Mouse (Mus musculus) neural tube, embryonic 15.5 days (tissue): ENCODE measurements around the gene Drc7. TPM values are rescaled to one million over a fixed set of nuclear protein-coding genes. Genes with fewer than 3 reads are reported as not detected.
"Not testable (repeated sequence)": the region's sequence is repeated elsewhere in the genome, so short reads cannot be mapped to it uniquely, and the experiment has no call there.

Experiments
- ATAC-seq: fragments of 200-750 bp; cut with Nextera tagmentation; 2 replicates; pipeline ENCODE4 v1.8.0; 2017; ENCODE audit warnings: mild to moderate bottlenecking, moderate TSS enrichment, moderate library complexity; ENCODE audit not compliant: low FRiP score
- H3K27ac ChIP-seq: fragments of 300-500 bp; sonication (generic); replicated peaks from 2 replicates; pipeline ENCODE4 v1.5.1; 2015; ENCODE audit warnings: mild to moderate bottlenecking, inconsistent platforms
- H3K27me3 ChIP-seq: fragments of 300-500 bp; sonication (generic); replicated peaks from 2 replicates; pipeline ENCODE4 v1.6.1; 2015; ENCODE audit warnings: inconsistent platforms
- H3K36me3 ChIP-seq: fragments of 300-500 bp; sonication (generic); 2 replicates; pipeline ENCODE4 v1.6.1; 2015; ENCODE audit warnings: inconsistent platforms
- H3K4me1 ChIP-seq: fragments of 300-500 bp; sonication (generic); 2 replicates; pipeline ENCODE4 v1.6.1; 2015; ENCODE audit warnings: inconsistent platforms
- H3K4me2 ChIP-seq: fragments of 300-500 bp; sonication (generic); 2 replicates; pipeline ENCODE4 v1.6.1; 2015; ENCODE audit warnings: inconsistent platforms, mild to moderate bottlenecking, moderate library complexity
- H3K4me3 ChIP-seq: fragments of 300-500 bp; sonication (generic); replicated peaks from 2 replicates; pipeline ENCODE4 v1.5.1; 2015; ENCODE audit warnings: mild to moderate bottlenecking, inconsistent platforms
- H3K9ac ChIP-seq: fragments of 300-500 bp; sonication (generic); replicated peaks from 2 replicates; pipeline ENCODE4 v1.6.1; 2015; ENCODE audit warnings: mild to moderate bottlenecking, inconsistent platforms
- H3K9me3 ChIP-seq: fragments of 300-500 bp; sonication (generic); replicated peaks from 2 replicates; pipeline ENCODE4 v1.6.1; 2016; ENCODE audit warnings: inconsistent platforms
- WGBS: fragments of 180-500 bp; shearing (Covaris S2); methylation state at CpG from one replicate; pipeline ENCODE4 v1.1.7; 2015; ENCODE audit warnings: mixed read lengths; 5-methylcytosine and 5-hydroxymethylcytosine counted together
- polyA plus RNA-seq: library from polyadenylated mRNA; unstranded; fragments of >200 nt; fragmentation: Nextera tagmentation; extraction: Ambion mirVana; gene quantifications from 2 replicates; pipeline ENCODE4 v1.2.1, GENCODE M21; 2015

Drc7 gene
- polyA plus RNA-seq, 1 experiment from 2014 or later = 1.2 TPM

GRCm38 (mm10) chr8:95028391-95028790 is 26.5 kb upstream of the Drc7 start:
- not testable (repeated sequence) for H3K27ac ChIP-seq, H3K4me3 ChIP-seq, ATAC-seq, H3K4me2 ChIP-seq, H3K9me3 ChIP-seq, H3K4me1 ChIP-seq, H3K27me3 ChIP-seq, H3K9ac ChIP-seq, H3K36me3 ChIP-seq
- WGBS = 64% methylated on average over 7 of the region's 7 CpGs

GRCm38 (mm10) chr8:95037106-95037925 is 17.6 kb upstream of the Drc7 start:
- Histone ChIP-seq H3K4me2 (no peak overlapping the region), H3K9ac (no peak overlapping the region), H3K4me3 (no peak overlapping the region), H3K4me1 (no peaks in the 10 kb centered on the region), H3K36me3 (no peaks in the 10 kb centered on the region), H3K9me3 (no peaks in the 10 kb centered on the region), H3K27me3 (no peaks in the 10 kb centered on the region), H3K27ac (no peak overlapping the region)
- WGBS = 71% methylated on average over 7 of the region's 7 CpGs
- ATAC-seq = no peak; the same call in 1 of the 2 replicates

- no peak for ATAC-seq
- WGBS = 70% methylated on average over 6 of the region's 6 CpGs
- H3K36me3 ChIP-seq = no peaks in the 10 kb centered on the region
- no peaks in the 10 kb centered on the region for H3K4me1 ChIP-seq
- no peak overlapping the region for H3K9ac ChIP-seq
- no peak overlapping the region for H3K4me2 ChIP-seq
- no peaks in the 10 kb centered on the region for H3K27me3 ChIP-seq
- H3K4me3 ChIP-seq = no peak overlapping the region
- no peaks in the 10 kb centered on the region for H3K9me3 ChIP-seq
- H3K27ac ChIP-seq = no peak overlapping the region
Observed at GRCm38 (mm10) chr8:95041883-95042784, 12.8 kb upstream of the Drc7 start.

- WGBS = 57% methylated on average over 4 of the region's 4 CpGs
Observed at GRCm38 (mm10) chr8:95044811-95045210, 10.1 kb upstream of the Drc7 start.

GRCm38 (mm10) chr8:95046982-95047381 is 7.9 kb upstream of the Drc7 start:
- Histone ChIP-seq H3K36me3 (no peaks in the 10 kb centered on the region), H3K4me1 (peaks cover 7% of the 10 kb centered on the region; the same call in 1 of the 2 replicates), H3K27me3 (no peaks in the 10 kb centered on the region), H3K9ac (no peak overlapping the region), H3K27ac (no peak overlapping the region), H3K9me3 (no peaks in the 10 kb centered on the region), H3K4me2 (no peak overlapping the region), H3K4me3 (no peak overlapping the region)
- ATAC-seq = no peak
- WGBS = 79% methylated on average over 3 of the region's 3 CpGs

More at GRCm38 (mm10) chr8:95044811-95045210, 10.1 kb upstream of the Drc7 start:
- H3K27me3 ChIP-seq = no peaks in the 10 kb centered on the region
- H3K4me2 ChIP-seq = no peak overlapping the region
- peaks cover 7% of the 10 kb centered on the region; the same call in 1 of the 2 replicates for H3K4me1 ChIP-seq
- no peaks in the 10 kb centered on the region for H3K9me3 ChIP-seq
- no peak overlapping the region for H3K9ac ChIP-seq
- H3K36me3 ChIP-seq = no peaks in the 10 kb centered on the region
- H3K27ac ChIP-seq = no peak overlapping the region
- ATAC-seq = no peak
- no peak overlapping the region for H3K4me3 ChIP-seq

GRCm38 (mm10) chr8:95047884-95048680 is 6.8 kb upstream of the Drc7 start:
- no peak overlapping the region for H3K9ac ChIP-seq
- no peaks in the 10 kb centered on the region for H3K36me3 ChIP-seq
- no peak overlapping the region for H3K4me2 ChIP-seq
- ATAC-seq = peak; percentile 69; the same call in 1 of the 2 replicates
- no peak overlapping the region for H3K27ac ChIP-seq
- H3K4me1 ChIP-seq = peaks cover 7% of the 10 kb centered on the region; the same call in 1 of the 2 replicates
- no peaks in the 10 kb centered on the region for H3K9me3 ChIP-seq
- H3K4me3 ChIP-seq = no peak overlapping the region
- WGBS = 58% methylated on average over 6 of the region's 6 CpGs
- no peaks in the 10 kb centered on the region for H3K27me3 ChIP-seq

- Histone ChIP-seq H3K9me3 (no peaks in the 10 kb centered on the region), H3K27me3 (no peaks in the 10 kb centered on the region), H3K4me3 (no peak overlapping the region), H3K9ac (no peak overlapping the region), H3K36me3 (no peaks in the 10 kb centered on the region), H3K4me2 (no peak overlapping the region), H3K4me1 (peaks cover 7% of the 10 kb centered on the region; the same call in 1 of the 2 replicates), H3K27ac (no peak overlapping the region)
- 73% methylated on average over 2 of the region's 2 CpGs for WGBS
- no peak for ATAC-seq
Observed at GRCm38 (mm10) chr8:95049636-95050035, 5.3 kb upstream of the Drc7 start.

- no peak overlapping the region for H3K27ac ChIP-seq
- H3K9ac ChIP-seq = no peak overlapping the region
- ATAC-seq = no peak; the same call in 1 of the 2 replicates
- H3K9me3 ChIP-seq = no peaks in the 10 kb centered on the region
- WGBS = 64% methylated on average over 6 of the region's 6 CpGs
- H3K36me3 ChIP-seq = no peaks in the 10 kb centered on the region
- no peak overlapping the region for H3K4me3 ChIP-seq
- H3K27me3 ChIP-seq = no peaks in the 10 kb centered on the region
- no peak overlapping the region for H3K4me2 ChIP-seq
- H3K4me1 ChIP-seq = peaks cover 4% of the 10 kb centered on the region; the same call in 1 of the 2 replicates
Observed at GRCm38 (mm10) chr8:95054438-95054837, 465 bp upstream of the Drc7 start.

GRCm38 (mm10) chr8:95056414-95056813 is 1.5 kb downstream of the Drc7 start:
- Histone ChIP-seq H3K27ac (no peak overlapping the region), H3K4me1 (peaks cover 4% of the 10 kb centered on the region; the same call in 1 of the 2 replicates), H3K27me3 (no peaks in the 10 kb centered on the region), H3K36me3 (no peaks in the 10 kb centered on the region), H3K9me3 (no peaks in the 10 kb centered on the region), H3K9ac (no peak overlapping the region), H3K4me3 (no peak overlapping the region), H3K4me2 (no peak overlapping the region)
- WGBS = 77% methylated on average over 5 of the region's 5 CpGs
- ATAC-seq = no peak

GRCm38 (mm10) chr8:95058661-95059060 is 3.8 kb downstream of the Drc7 start:
- H3K36me3 ChIP-seq = no peaks in the 10 kb centered on the region

More at GRCm38 (mm10) chr8:95058661-95059060, 3.8 kb downstream of the Drc7 start:
- 87% methylated on average over 6 of the region's 6 CpGs for WGBS
- Histone ChIP-seq H3K9me3 (no peaks in the 10 kb centered on the region), H3K27ac (no peak overlapping the region), H3K4me3 (no peak overlapping the region), H3K4me1 (peaks cover 4% of the 10 kb centered on the region; the same call in 1 of the 2 replicates), H3K4me2 (no peak overlapping the region), H3K9ac (no peak overlapping the region), H3K27me3 (no peaks in the 10 kb centered on the region)
- ATAC-seq = no peak
